Mouse (Mus musculus) gastrocnemius, adult 18-20 months (tissue): ENCODE measurements around the gene Olfr1246. TPM values are rescaled to one million over a fixed set of nuclear protein-coding genes. Genes with fewer than 3 reads are reported as not detected.
"Not testable (repeated sequence)": the region's sequence is repeated elsewhere in the genome, so short reads cannot be mapped to it uniquely, and the experiment has no call there.

Experiments
- DNase-seq: peaks from one replicate; pipeline ENCODE4 v3.0.0; 2021; ENCODE audit warnings: low spot score
- long read RNA-seq, 2 experiments: library from polyadenylated mRNA; stranded (forward); transcript quantifications; one replicate each; pipeline ENCODE4 v2.0.0; 2021
- total RNA-seq, 2 experiments: library from RNA; stranded (reverse); gene quantifications; 2 replicates each; pipeline ENCODE4 v1.2.3; 2021

Olfr1246 gene
- total RNA-seq = not detected
- long read RNA-seq, experiment 1 = 0 reads
- long read RNA-seq, experiment 2 = 0 reads

DNA sequence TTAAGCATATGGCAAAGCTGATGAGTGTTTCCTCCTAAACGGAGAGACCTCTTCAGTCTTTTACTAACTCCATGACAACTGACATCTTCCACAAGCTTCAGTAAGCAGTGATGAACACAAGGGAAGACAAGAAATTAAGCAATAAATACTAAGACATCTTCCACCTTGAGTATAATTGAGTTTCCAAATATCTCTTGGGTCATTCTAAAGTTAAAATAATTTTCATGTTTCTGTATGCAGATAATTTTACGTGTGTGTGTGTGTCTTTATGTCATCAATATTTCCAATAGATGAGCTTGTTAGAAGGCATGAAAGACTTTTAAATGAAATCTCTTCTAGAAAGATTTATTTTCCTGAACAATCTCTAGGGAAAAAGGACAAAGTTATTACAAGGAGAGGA, at the start of gene Olfr1246:
Gene Olfr1246 (minus strand): TSS at position 101 of the 400 bp plus-strand sequence.
- no peak for DNase-seq

DNA sequence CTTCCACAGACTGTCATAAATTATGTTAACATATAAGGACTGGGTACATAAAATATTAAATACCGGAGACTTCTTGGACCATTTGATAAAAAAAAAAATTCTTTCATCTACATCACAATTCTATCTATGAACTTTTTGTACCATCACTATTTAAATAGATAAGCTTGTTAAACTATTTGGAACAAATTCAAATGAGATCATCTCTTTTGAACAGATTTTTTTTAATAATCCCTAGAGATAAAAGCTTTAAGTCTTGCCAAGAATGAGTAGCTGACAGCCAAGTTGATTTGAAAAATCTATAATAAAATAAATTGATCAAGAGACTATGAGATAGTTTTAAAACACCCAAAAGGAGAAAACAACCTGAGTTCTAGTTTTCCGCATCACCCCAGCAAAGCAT, 41.9 kb upstream of the Olfr1246 start, which contains the start of gene Olfr1249:
Gene Olfr1249 (minus strand): TSS at position 101 of the 400 bp plus-strand sequence.
- no peak for DNase-seq

DNA sequence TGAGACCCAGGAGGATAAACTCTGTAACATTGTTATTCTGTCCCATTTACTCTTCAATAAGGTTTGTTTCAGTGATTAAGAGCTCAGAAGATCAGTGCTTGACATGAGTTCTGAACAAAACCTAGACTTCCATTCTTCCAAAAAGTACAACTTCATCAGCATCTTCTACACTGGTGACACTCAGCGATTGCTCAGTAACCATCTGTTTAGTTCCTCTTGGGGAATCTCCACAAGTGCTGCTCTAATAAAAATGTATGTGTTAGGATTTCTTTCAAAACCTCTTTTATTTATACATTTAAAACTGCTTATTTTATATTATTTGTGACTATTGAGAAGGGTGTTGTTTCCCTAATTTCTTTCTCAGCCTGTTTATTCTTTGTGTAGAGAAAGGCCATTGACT, 25.2 kb upstream of the Olfr1246 start, which contains the start of gene Olfr1248:
Gene Olfr1248 (minus strand): TSS at position 101 of the 400 bp plus-strand sequence.
- DNase-seq = not testable (repeated sequence)

GRCm38 (mm10) chr2:89614030-89614429, 21.1 kb upstream of the Olfr1246 start, which contains the start of gene Olfr1247:
TSS of gene Olfr1247 (minus strand) at chr2:89614130.
- no peak for DNase-seq

GRCm38 (mm10) chr2:89578347-89578746, 14.6 kb downstream of the Olfr1246 start, which contains the start of gene Olfr1245:
TSS of gene Olfr1245 (minus strand) at chr2:89578447.
- DNase-seq = no peak

DNA sequence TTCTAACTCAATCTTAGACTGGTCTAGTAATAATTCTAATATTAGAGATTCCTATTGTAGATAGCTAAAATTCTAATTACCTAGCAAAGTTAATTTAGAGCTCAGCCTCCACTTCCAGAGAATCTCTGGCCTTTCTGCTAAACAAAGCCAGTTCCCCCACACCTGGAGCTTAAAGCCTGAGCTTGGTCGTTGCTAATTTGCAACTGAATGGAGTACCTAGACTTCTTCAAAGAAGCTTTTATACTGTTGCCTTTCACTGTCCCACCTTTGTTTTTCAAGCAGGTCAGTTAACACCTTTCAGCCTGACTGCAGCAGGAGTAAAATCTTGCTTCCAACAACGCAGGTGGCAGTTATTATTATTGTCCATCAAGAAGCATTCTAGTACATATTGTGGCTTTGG, 30.3 kb downstream of the Olfr1246 start:
- not testable (repeated sequence) for DNase-seq

DNA sequence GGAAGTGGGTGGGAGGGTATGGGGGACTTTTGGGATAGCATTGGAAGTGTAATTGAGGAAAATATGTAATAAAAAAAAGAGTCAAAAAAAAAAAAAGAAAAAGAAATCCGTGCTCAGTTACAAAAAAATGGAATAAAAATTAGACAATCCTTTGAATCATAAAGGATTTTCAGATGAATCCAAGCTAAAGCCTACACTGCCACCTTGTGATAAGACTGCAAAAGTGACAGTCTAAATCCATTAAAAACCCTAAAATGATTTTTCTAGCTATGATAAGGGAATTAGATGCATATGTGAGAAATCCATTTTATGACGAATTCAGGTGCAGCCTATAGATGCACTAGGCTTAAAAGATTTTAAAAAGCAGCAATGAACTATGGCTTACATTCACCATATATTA, 48.4 kb downstream of the Olfr1246 start:
- DNase-seq = no peak

DNA sequence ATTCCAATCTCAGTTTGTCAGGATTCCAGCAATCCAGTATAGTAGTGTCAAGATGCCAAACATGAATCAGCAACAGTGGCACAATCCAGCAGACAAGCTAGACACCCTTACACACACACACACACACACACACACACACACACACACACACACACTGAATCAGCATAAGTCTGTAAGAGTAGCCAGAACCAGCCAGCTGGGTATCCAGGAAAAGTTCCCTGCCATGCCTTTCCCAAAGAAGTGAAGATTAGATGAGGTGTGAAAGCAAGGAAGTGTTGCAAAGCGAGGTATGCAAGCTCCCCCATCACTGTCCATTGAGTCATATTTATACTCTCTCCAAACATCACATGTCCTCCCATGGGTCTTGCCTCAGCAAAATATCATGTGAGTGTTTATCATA, 53.0 kb downstream of the Olfr1246 start:
- no peak for DNase-seq

Other genes with a start within 250 kb of the Olfr1246 start
- gene Olfr1234, start 228.3 kb downstream of the Olfr1246 start, total RNA-seq = not detected
- gene Olfr1238, start 183.5 kb downstream of the Olfr1246 start, total RNA-seq = not detected
- gene Olfr1239, start 172.8 kb downstream of the Olfr1246 start, total RNA-seq = not detected
- not detected for gene Olfr1240, start 150.2 kb downstream of the Olfr1246 start, total RNA-seq
- not detected for gene Olfr1241, start 106.0 kb downstream of the Olfr1246 start, total RNA-seq
- gene Olfr1242, start 94.8 kb downstream of the Olfr1246 start, total RNA-seq = not detected
- gene Olfr1243, start 61.7 kb downstream of the Olfr1246 start, total RNA-seq = not detected
- gene Olfr1245, start 14.7 kb downstream of the Olfr1246 start, total RNA-seq = not detected
- under 1 TPM in 1 of 2 experiments, not detected in 1; 0.05 TPM for gene Olfr1247, start 21.0 kb upstream of the Olfr1246 start, total RNA-seq
- not detected for gene Olfr1248, start 25.1 kb upstream of the Olfr1246 start, total RNA-seq
- gene Olfr1249, start 41.8 kb upstream of the Olfr1246 start, total RNA-seq = not detected
- gene Olfr1250, start 68.3 kb upstream of the Olfr1246 start, total RNA-seq = not detected
- not detected for gene Olfr1251, start 78.8 kb upstream of the Olfr1246 start, total RNA-seq
- gene Olfr1252, start 131.9 kb upstream of the Olfr1246 start, total RNA-seq = not detected
- gene Olfr1253, start 163.9 kb upstream of the Olfr1246 start, total RNA-seq = not detected
- not detected for gene Olfr1254, start 200.5 kb upstream of the Olfr1246 start, total RNA-seq
- gene Olfr1255, start 218.9 kb upstream of the Olfr1246 start, total RNA-seq = not detected
- gene Olfr1256, start 248.4 kb upstream of the Olfr1246 start, total RNA-seq = not detected